Mouse (Mus musculus): ENCODE results near the gene Gtpbp4. TPM values are rescaled to one million over a fixed set of nuclear protein-coding genes. Genes with fewer than 3 reads are reported as not detected.
"Not testable (repeated sequence)": the region's sequence is repeated elsewhere in the genome, so short reads cannot be mapped to it uniquely, and the experiment has no call there.

Gene Gtpbp4
- polyA plus RNA-seq, 1 experiment from 2014 or later, result 51.9 TPM

GRCm38 (mm10) chr13:8955127-8955526, 40.8 kb downstream of the Gtpbp4 start:
- H3K27me3 ChIP-seq (ENCODE audit: control insufficient read depth, insufficient read depth, low read length); H3K27ac ChIP-seq (replicated peaks in 1 of 2; ENCODE audit: control insufficient read depth in 1 of 2, insufficient read depth in 1 of 2, low read depth in 2 of 2, low read length in 2 of 2); H3K4me1 ChIP-seq (ENCODE audit: control insufficient read depth in 2 of 2, insufficient read depth in 2 of 2, low read length in 2 of 2); H3K36me3 ChIP-seq (ENCODE audit: control insufficient read depth, insufficient read depth, low read length); ATAC-seq (ENCODE audit: insufficient number of reproducible peaks, insufficient read depth, low FRiP score, low read depth); H3K4me3 ChIP-seq (ENCODE audit: control insufficient read depth in 1 of 2, insufficient read depth in 1 of 2, low read depth in 1 of 2, low read length in 2 of 2); H3K9me3 ChIP-seq (ENCODE audit: control insufficient read depth, low read length); H3K4me2 ChIP-seq (ENCODE audit: low read length); H3K9ac ChIP-seq (ENCODE audit: low read length): not testable (repeated sequence)
- WGBS, result 85% methylated on average over 2 of the region's 2 CpGs

- H3K27ac ChIP-seq (replicated peaks in 1 of 2; ENCODE audit: control insufficient read depth in 1 of 2, insufficient read depth in 1 of 2, low read depth in 2 of 2, low read length in 2 of 2); H3K27me3 ChIP-seq (ENCODE audit: control insufficient read depth, insufficient read depth, low read length); ATAC-seq (ENCODE audit: insufficient number of reproducible peaks, insufficient read depth, low FRiP score, low read depth); H3K4me3 ChIP-seq (ENCODE audit: control insufficient read depth in 1 of 2, insufficient read depth in 1 of 2, low read depth in 1 of 2, low read length in 2 of 2); H3K9ac ChIP-seq (ENCODE audit: low read length); H3K36me3 ChIP-seq (ENCODE audit: control insufficient read depth, insufficient read depth, low read length); H3K4me2 ChIP-seq (ENCODE audit: low read length); H3K9me3 ChIP-seq (ENCODE audit: control insufficient read depth, low read length); H3K4me1 ChIP-seq (ENCODE audit: control insufficient read depth in 2 of 2, insufficient read depth in 2 of 2, low read length in 2 of 2): not testable (repeated sequence)
These were observed 43.3 kb downstream of the Gtpbp4 start, which contains the start of gene Idi2 for GRCm38 (mm10) chr13:8952563-8952962. Gene Idi2 (plus strand): TSS chr13:8952863.

DNA sequence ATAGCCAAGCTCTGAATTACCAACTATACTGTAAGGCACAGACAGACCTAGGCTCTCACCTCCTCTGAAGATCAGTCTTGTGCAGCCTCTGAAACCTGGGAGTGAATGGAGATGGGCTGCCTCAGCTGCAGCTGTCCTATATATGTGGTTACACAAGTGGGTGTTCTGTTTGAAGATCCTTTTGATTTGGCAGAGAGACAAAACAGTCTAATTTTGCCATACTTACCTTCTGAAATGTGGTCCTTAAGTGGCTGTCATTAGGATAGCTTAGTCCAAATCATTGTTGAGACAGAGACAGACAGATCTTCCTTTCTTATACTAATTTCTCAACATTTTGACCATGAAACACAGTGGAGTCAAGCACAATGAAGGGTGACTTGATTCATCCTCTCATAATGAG, 47.8 kb downstream of the Gtpbp4 start, which contains the start of gene Gm9745:
Gm9745 (minus strand) TSS at position 101 of the 400 bp plus-strand sequence.
- not testable (repeated sequence) for H3K4me2 ChIP-seq (ENCODE audit: low read length); H3K27ac ChIP-seq (replicated peaks in 1 of 2; ENCODE audit: control insufficient read depth in 1 of 2, insufficient read depth in 1 of 2, low read depth in 2 of 2, low read length in 2 of 2); H3K4me1 ChIP-seq (ENCODE audit: control insufficient read depth in 2 of 2, insufficient read depth in 2 of 2, low read length in 2 of 2); H3K36me3 ChIP-seq (ENCODE audit: control insufficient read depth, insufficient read depth, low read length); H3K9me3 ChIP-seq (ENCODE audit: control insufficient read depth, low read length); H3K9ac ChIP-seq (ENCODE audit: low read length); H3K27me3 ChIP-seq (ENCODE audit: control insufficient read depth, insufficient read depth, low read length); H3K4me3 ChIP-seq (ENCODE audit: control insufficient read depth in 1 of 2, insufficient read depth in 1 of 2, low read depth in 1 of 2, low read length in 2 of 2); ATAC-seq (ENCODE audit: insufficient number of reproducible peaks, insufficient read depth, low FRiP score, low read depth)

DNA sequence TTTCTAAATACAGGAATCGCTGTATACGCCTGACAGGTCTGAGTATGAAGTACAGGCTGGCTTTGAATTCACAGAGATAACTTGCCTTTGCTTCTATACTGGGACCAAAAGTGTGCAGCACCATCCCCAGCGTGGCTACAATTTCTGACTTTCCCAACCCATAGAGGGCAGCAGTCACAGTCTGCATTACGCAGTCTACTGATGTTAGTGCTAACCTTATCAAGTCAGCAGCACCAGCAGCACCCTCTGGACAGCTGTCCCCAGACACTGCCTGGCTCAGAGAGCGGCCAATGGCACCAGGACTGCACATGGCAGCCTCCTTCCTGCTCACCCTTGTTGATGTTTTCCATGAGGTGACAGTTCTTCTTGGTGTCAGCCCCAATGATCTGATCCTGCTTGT, 52.1 kb downstream of the Gtpbp4 start:
- peak; percentile 28; the same call in 1 of the 2 replicates for ATAC-seq (ENCODE audit: insufficient number of reproducible peaks, insufficient read depth, low FRiP score, low read depth)
- WGBS, result no CpG with 5 or more reads among the region's 5 CpGs

DNA sequence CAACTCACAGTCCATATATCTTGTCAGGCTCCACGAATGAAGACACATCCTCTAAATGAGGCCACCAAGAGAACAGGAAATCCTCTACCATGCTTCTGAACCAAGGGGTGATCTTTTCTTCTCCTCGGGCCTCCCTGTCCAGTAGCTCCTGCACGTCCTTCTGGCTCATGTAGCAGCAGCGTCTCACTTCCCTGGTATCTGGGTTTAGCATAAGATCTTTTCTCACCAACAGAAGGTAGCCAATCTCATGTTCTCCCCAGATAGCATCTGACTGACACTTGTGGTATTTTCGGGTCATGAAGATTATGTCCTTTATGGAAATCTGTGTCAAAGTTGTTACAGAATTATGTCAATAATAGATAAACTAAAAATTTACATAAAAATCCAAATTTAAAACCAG, 54.2 kb downstream of the Gtpbp4 start:
- H3K27me3 ChIP-seq (ENCODE audit: control insufficient read depth, insufficient read depth, low read length); ATAC-seq (ENCODE audit: insufficient number of reproducible peaks, insufficient read depth, low FRiP score, low read depth); H3K4me3 ChIP-seq (ENCODE audit: control insufficient read depth in 1 of 2, insufficient read depth in 1 of 2, low read depth in 1 of 2, low read length in 2 of 2); H3K9me3 ChIP-seq (ENCODE audit: control insufficient read depth, low read length); H3K4me2 ChIP-seq (ENCODE audit: low read length); H3K27ac ChIP-seq (replicated peaks in 1 of 2; ENCODE audit: control insufficient read depth in 1 of 2, insufficient read depth in 1 of 2, low read depth in 2 of 2, low read length in 2 of 2); H3K9ac ChIP-seq (ENCODE audit: low read length); H3K4me1 ChIP-seq (ENCODE audit: control insufficient read depth in 2 of 2, insufficient read depth in 2 of 2, low read length in 2 of 2); H3K36me3 ChIP-seq (ENCODE audit: control insufficient read depth, insufficient read depth, low read length): not testable (repeated sequence)
- WGBS, result 33% methylated on average over 1 of the region's 5 CpGs

More for the DNA sequence above, 52.1 kb downstream of the Gtpbp4 start:
- not testable (repeated sequence) for H3K9me3 ChIP-seq (ENCODE audit: control insufficient read depth, low read length); H3K27ac ChIP-seq (replicated peaks in 1 of 2; ENCODE audit: control insufficient read depth in 1 of 2, insufficient read depth in 1 of 2, low read depth in 2 of 2, low read length in 2 of 2); H3K4me1 ChIP-seq (ENCODE audit: control insufficient read depth in 2 of 2, insufficient read depth in 2 of 2, low read length in 2 of 2); H3K4me2 ChIP-seq (ENCODE audit: low read length); H3K36me3 ChIP-seq (ENCODE audit: control insufficient read depth, insufficient read depth, low read length); H3K9ac ChIP-seq (ENCODE audit: low read length); H3K27me3 ChIP-seq (ENCODE audit: control insufficient read depth, insufficient read depth, low read length); H3K4me3 ChIP-seq (ENCODE audit: control insufficient read depth in 1 of 2, insufficient read depth in 1 of 2, low read depth in 1 of 2, low read length in 2 of 2)

- not testable (repeated sequence) for H3K36me3 ChIP-seq (ENCODE audit: control insufficient read depth, insufficient read depth, low read length); H3K4me3 ChIP-seq (ENCODE audit: control insufficient read depth in 1 of 2, insufficient read depth in 1 of 2, low read depth in 1 of 2, low read length in 2 of 2); H3K27me3 ChIP-seq (ENCODE audit: control insufficient read depth, insufficient read depth, low read length); H3K27ac ChIP-seq (replicated peaks in 1 of 2; ENCODE audit: control insufficient read depth in 1 of 2, insufficient read depth in 1 of 2, low read depth in 2 of 2, low read length in 2 of 2); ATAC-seq (ENCODE audit: insufficient number of reproducible peaks, insufficient read depth, low FRiP score, low read depth); H3K4me1 ChIP-seq (ENCODE audit: control insufficient read depth in 2 of 2, insufficient read depth in 2 of 2, low read length in 2 of 2); H3K9me3 ChIP-seq (ENCODE audit: control insufficient read depth, low read length); H3K9ac ChIP-seq (ENCODE audit: low read length); H3K4me2 ChIP-seq (ENCODE audit: low read length)
- whole genome bisulfite sequencing, result 66% methylated on average over 4 of the region's 4 CpGs
These were observed 54.8 kb downstream of the Gtpbp4 start for GRCm38 (mm10) chr13:8941110-8941509.

DNA sequence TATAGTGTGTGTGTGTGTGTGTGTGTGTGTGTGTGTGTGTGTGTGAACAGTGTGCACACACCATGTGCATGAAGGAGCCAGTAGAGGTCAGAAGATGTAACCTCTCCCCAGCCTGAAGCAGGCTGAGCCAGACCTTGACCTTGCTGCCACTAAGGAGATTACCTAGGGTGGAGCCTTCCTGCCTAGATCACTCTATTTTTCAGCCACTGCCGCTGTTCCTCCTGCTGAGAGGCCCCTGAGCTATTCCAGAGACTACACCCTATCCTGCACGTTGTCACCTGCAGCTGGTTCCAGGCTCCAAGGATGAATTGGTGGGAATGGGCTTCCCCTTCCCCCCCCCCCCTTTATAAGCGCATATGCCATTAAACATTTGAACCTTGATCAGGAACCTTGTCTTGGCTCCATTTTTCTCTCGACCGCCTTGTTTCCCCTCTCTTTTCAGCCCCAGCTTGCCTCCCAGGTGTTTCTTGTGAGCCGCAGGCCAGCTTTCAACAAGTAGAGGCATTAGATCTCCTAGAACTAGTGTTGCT, 58.2 kb downstream of the Gtpbp4 start:
- H3K27me3 ChIP-seq (ENCODE audit: control insufficient read depth, insufficient read depth, low read length); H3K9me3 ChIP-seq (ENCODE audit: control insufficient read depth, low read length); H3K4me3 ChIP-seq (ENCODE audit: control insufficient read depth in 1 of 2, insufficient read depth in 1 of 2, low read depth in 1 of 2, low read length in 2 of 2); H3K9ac ChIP-seq (ENCODE audit: low read length); H3K4me1 ChIP-seq (ENCODE audit: control insufficient read depth in 2 of 2, insufficient read depth in 2 of 2, low read length in 2 of 2); ATAC-seq (ENCODE audit: insufficient number of reproducible peaks, insufficient read depth, low FRiP score, low read depth); H3K4me2 ChIP-seq (ENCODE audit: low read length); H3K36me3 ChIP-seq (ENCODE audit: control insufficient read depth, insufficient read depth, low read length); H3K27ac ChIP-seq (replicated peaks in 1 of 2; ENCODE audit: control insufficient read depth in 1 of 2, insufficient read depth in 1 of 2, low read depth in 2 of 2, low read length in 2 of 2): not testable (repeated sequence)
- 72% methylated on average over 6 of the region's 6 CpGs for WGBS

DNA sequence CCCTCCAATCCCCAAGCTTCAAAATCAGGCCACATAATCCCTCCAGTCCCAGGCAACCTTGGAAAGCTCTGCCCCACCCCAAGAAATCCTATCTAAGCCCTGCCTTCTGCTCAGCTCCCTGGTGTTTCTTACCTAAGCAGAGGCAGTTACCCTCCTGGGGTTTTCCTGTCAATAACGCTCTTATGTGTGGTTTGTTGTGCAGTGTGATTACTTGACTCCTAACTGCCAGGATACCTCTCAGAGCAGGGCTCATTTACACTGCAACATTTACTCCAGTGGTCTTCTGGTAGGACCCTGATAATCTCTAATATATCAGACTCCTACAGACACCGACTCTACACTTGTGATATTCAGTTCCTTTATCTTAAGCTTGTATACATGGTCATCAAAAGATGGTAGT, 62.4 kb downstream of the Gtpbp4 start:
- H3K27ac ChIP-seq (replicated peaks in 1 of 2; ENCODE audit: control insufficient read depth in 1 of 2, insufficient read depth in 1 of 2, low read depth in 2 of 2, low read length in 2 of 2), result no peak overlapping the region
- H3K4me2 ChIP-seq (ENCODE audit: low read length), result no peak overlapping the region
- no peaks in the 10 kb centered on the region for H3K9me3 ChIP-seq (ENCODE audit: control insufficient read depth, low read length)
- H3K4me1 ChIP-seq (ENCODE audit: control insufficient read depth in 2 of 2, insufficient read depth in 2 of 2, low read length in 2 of 2), result no peaks in the 10 kb centered on the region
- ATAC-seq (ENCODE audit: insufficient number of reproducible peaks, insufficient read depth, low FRiP score, low read depth), result no peak
- 43% methylated on average over 2 of the region's 2 CpGs for WGBS
- H3K27me3 ChIP-seq (ENCODE audit: control insufficient read depth, insufficient read depth, low read length), result no peaks in the 10 kb centered on the region
- H3K4me3 ChIP-seq (ENCODE audit: control insufficient read depth in 1 of 2, insufficient read depth in 1 of 2, low read depth in 1 of 2, low read length in 2 of 2), result no peak overlapping the region
- no peak overlapping the region for H3K9ac ChIP-seq (ENCODE audit: low read length)
- H3K36me3 ChIP-seq (ENCODE audit: control insufficient read depth, insufficient read depth, low read length), result no peaks in the 10 kb centered on the region
